Mouse (Mus musculus) cerebellum, adult 2 months (tissue): ENCODE data around the gene Sds.

Experiments
- CTCF ChIP-seq: fragments of 200-500 bp; IDR thresholded peaks from 2 replicates; pipeline ENCODE4 v1.5.1; 2011; ENCODE audit warnings: low read depth, mild to moderate bottlenecking, control low read depth, low read length, moderate library complexity, borderline replicate concordance; ENCODE audit not compliant: insufficient read depth
- POLR2A ChIP-seq: fragments of 200-500 bp; IDR thresholded peaks from 2 replicates; pipeline ENCODE4 v1.6.1; 2011; ENCODE audit warnings: low read length, control low read depth, borderline replicate concordance; ENCODE audit not compliant: insufficient read depth

DNA sequence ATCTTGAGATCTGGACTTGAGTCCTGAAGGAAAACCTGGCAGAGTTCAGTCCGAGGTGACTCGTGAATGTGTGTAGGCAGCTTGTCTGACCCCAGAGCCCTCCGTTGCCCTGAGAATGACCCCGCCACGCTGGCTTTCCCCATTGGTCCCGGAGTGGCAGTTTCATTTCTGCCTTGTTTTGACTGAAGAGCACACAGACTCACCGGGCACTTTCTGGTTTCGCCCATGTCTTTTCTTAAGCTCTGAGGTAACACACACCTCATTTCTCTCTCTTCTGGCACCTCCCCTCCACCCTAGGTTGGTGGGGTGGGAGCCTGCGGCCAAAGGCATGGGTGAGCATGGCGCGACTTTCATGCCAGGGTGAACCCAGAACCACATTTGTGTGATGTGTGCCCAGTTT lies 50.0 kb downstream of the Sds start:
- no peak for TF ChIP-seq POLR2A
- no peak for TF ChIP-seq CTCF
